Mouse (Mus musculus) embryonic stem cell, embryonic (primary cell): Measurements from ENCODE around the gene Pilra.

Experiments used
- CTCF ChIA-PET, 4 experiments: fragments of 300-600 bp in 2 of 4; fragments of 350-600 bp in 2 of 4; sonication (Branson Sonifier 250); formaldehyde crosslinking; loops; one replicate each; lab custom pipeline; 2022; ENCODE audit warnings: inconsistent platforms in 2 of 4; lab: Charles Lee
- POLR2A ChIA-PET, 4 experiments: fragments of 300-600 bp in 2 of 4; fragments of 350-600 bp in 2 of 4; sonication (Branson Sonifier 250); formaldehyde crosslinking; loops; one replicate each; lab custom pipeline; 2022; ENCODE audit warnings: antibody characterized with exemption in 4 of 4, inconsistent platforms in 1 of 4; lab: Charles Lee

The Pilra gene

GRCm38 (mm10) chr5:137826421-137826820 is 9.7 kb downstream of the Pilra start:
- ChIA-PET CTCF (no interaction called here), POLR2A (interaction anchor here in 1 of 4 experiments (1.3 kb wide), 1 partner anchor 10 kb away, joined by 3 read pairs; no protein-coding TSS in a partner anchor)

- POLR2A ChIA-PET, result interaction anchor here in 1 of 4 experiments (1.3 kb wide), 1 partner anchor 10 kb away, joined by 3 read pairs; no protein-coding TSS in a partner anchor
- CTCF ChIA-PET, result no interaction called here
Observed at GRCm38 (mm10) chr5:137825971-137826370, 10.1 kb downstream of the Pilra start.

- ChIA-PET CTCF (no interaction called here), POLR2A (no interaction called here)
Observed at GRCm38 (mm10) chr5:137825030-137825429, 11.1 kb downstream of the Pilra start.

GRCm38 (mm10) chr5:137823455-137824045 is 12.5 kb downstream of the Pilra start:
- CTCF ChIA-PET, result no interaction called here
- POLR2A ChIA-PET, result no interaction called here

GRCm38 (mm10) chr5:137822602-137823001 is 13.5 kb downstream of the Pilra start:
- ChIA-PET CTCF (interaction anchor here in 2 of 4 experiments (0.6 kb wide), 2 partner anchors 12 to 43 kb away, joined by 3 read pairs; no protein-coding TSS in a partner anchor), POLR2A (no interaction called here)

- ChIA-PET CTCF (interaction anchor here in 1 of 4 experiments (0.6 kb wide), 1 partner anchor 12 kb away, joined by 3 read pairs; no protein-coding TSS in a partner anchor), POLR2A (interaction anchor here in 1 of 4 experiments (1.5 kb wide), 1 partner anchor 12 kb away, joined by 5 read pairs; no protein-coding TSS in a partner anchor)
Observed at GRCm38 (mm10) chr5:137822126-137822525, 14.0 kb downstream of the Pilra start.

GRCm38 (mm10) chr5:137817466-137818222 is 18.4 kb downstream of the Pilra start:
- ChIA-PET POLR2A (interaction anchor here in 1 of 4 experiments (1.7 kb wide), 2 partner anchors 10 to 14 kb away, joined by 3 to 4 read pairs; no protein-coding TSS in a partner anchor), CTCF (no interaction called here)

- CTCF ChIA-PET, result interaction anchor here in 3 of 4 experiments (0.5 to 0.7 kb wide), 3 partner anchors 29 to 1747 kb away, joined by 3 to 4 read pairs (median 3); no protein-coding TSS in a partner anchor
- POLR2A ChIA-PET, result interaction anchor here in 1 of 4 experiments (1.3 kb wide), 1 partner anchor 10 kb away, joined by 3 read pairs; no protein-coding TSS in a partner anchor
Observed at GRCm38 (mm10) chr5:137808316-137808715, 27.8 kb downstream of the Pilra start.

- POLR2A ChIA-PET, result no interaction called here
- CTCF ChIA-PET, result no interaction called here
Observed at GRCm38 (mm10) chr5:137806158-137806557, 29.9 kb downstream of the Pilra start.

- CTCF ChIA-PET, result no interaction called here
- POLR2A ChIA-PET, result no interaction called here
Observed at GRCm38 (mm10) chr5:137800917-137801316, 35.2 kb downstream of the Pilra start.

GRCm38 (mm10) chr5:137796606-137797005 is 39.5 kb downstream of the Pilra start:
- ChIA-PET CTCF (interaction anchor here in 1 of 4 experiments (0.6 kb wide), 1 partner anchor 243 kb away, joined by 3 read pairs; the partner anchor contains the start of gene Actl6b), POLR2A (interaction anchor here in 2 of 4 experiments (0.9 to 2.0 kb wide), 2 partner anchors 9 to 10 kb away, joined by 3 to 4 read pairs; partner anchors contain the start of genes Mepce (in 1 of the 2) and Zcwpw1 (in 1 of the 2))

- CTCF ChIA-PET, result no interaction called here
- POLR2A ChIA-PET, result no interaction called here
Observed at GRCm38 (mm10) chr5:137791553-137791952, 44.5 kb downstream of the Pilra start.

GRCm38 (mm10) chr5:137788946-137789531 is 47.0 kb downstream of the Pilra start:
- CTCF ChIA-PET, result no interaction called here
- POLR2A ChIA-PET, result no interaction called here

GRCm38 (mm10) chr5:137788171-137788570 is 47.9 kb downstream of the Pilra start:
- POLR2A ChIA-PET, result interaction anchor here in 1 of 4 experiments (2.9 to 3.4 kb wide), 2 partner anchors 11 to 286 kb away, joined by 22 to 52 read pairs; partner anchors contain the start of genes Pop7 and Ppp1r35

GRCm38 (mm10) chr5:137787151-137787928 is 48.7 kb downstream of the Pilra start, which contains the start of the genes Mepce and Zcwpw1:
Gene Mepce (minus strand): TSS chr5:137787655.
Gene Zcwpw1 (plus strand): TSS chr5:137787798.
- ChIA-PET POLR2A (interaction anchor here (0.5 to 4.6 kb wide), 12 partner anchors 9 to 1852 kb away, joined by 3 to 52 read pairs (median 5); partner anchors contain the start of genes Agfg2 (in 1 of the 4), Fbxo24 (in 1 of the 4), Gm20605 (in 1 of the 4) and Lrch4 (in 1 of the 4)), CTCF (interaction anchor here in 1 of 4 experiments (0.6 to 0.8 kb wide), 2 partner anchors 128 to 343 kb away, joined by 3 to 4 read pairs; no protein-coding TSS in a partner anchor)

More at GRCm38 (mm10) chr5:137788171-137788570, 47.9 kb downstream of the Pilra start:
- CTCF ChIA-PET, result no interaction called here

- POLR2A ChIA-PET, result interaction anchor here (0.5 to 4.6 kb wide), 44 partner anchors 9 to 1851 kb away, joined by 3 to 52 read pairs (median 3); partner anchors contain the start of genes Pop7 (in 2 of the 4), Zkscan1 (in 2 of the 4), Agfg2 (in 1 of the 4) and Ephb4 (in 1 of the 4)
- CTCF ChIA-PET, result interaction anchor here in 2 of 4 experiments (0.6 to 1.9 kb wide), 5 partner anchors 16 to 430 kb away, joined by 3 to 6 read pairs (median 3); no protein-coding TSS in a partner anchor
Observed at GRCm38 (mm10) chr5:137786109-137786942, 49.8 kb downstream of the Pilra start.
